Mouse (Mus musculus) stomach, embryonic 15.5 days (tissue): Measurements from ENCODE around the gene Cep170b. TPM values are rescaled to one million over a fixed set of nuclear protein-coding genes. Genes with fewer than 3 reads are reported as not detected.

Source experiments
- ATAC-seq: fragments of 200-750 bp; cut with Nextera tagmentation; 2 replicates; pipeline ENCODE4 v1.8.0; 2017; ENCODE audit warnings: low read depth, moderate number of reproducible peaks, moderate TSS enrichment; ENCODE audit not compliant: insufficient read depth, low FRiP score
- H3K27ac ChIP-seq: fragments of 300-500 bp; sonication (generic); 2 replicates; pipeline ENCODE4 v1.5.1; 2015; ENCODE audit warnings: mild to moderate bottlenecking, inconsistent platforms
- H3K27me3 ChIP-seq: fragments of 300-500 bp; sonication (generic); replicated peaks from 2 replicates; pipeline ENCODE4 v1.6.1; 2015; ENCODE audit warnings: inconsistent platforms
- H3K36me3 ChIP-seq: fragments of 300-500 bp; sonication (generic); 2 replicates; pipeline ENCODE4 v1.6.1; 2015; ENCODE audit warnings: inconsistent platforms
- H3K4me1 ChIP-seq: fragments of 300-500 bp; sonication (generic); 2 replicates; pipeline ENCODE4 v1.6.1; 2015; ENCODE audit warnings: inconsistent platforms
- H3K4me2 ChIP-seq: fragments of 300-500 bp; sonication (generic); 2 replicates; pipeline ENCODE4 v1.6.1; 2015; ENCODE audit warnings: mild to moderate bottlenecking, inconsistent platforms
- H3K4me3 ChIP-seq: fragments of 300-500 bp; sonication (generic); replicated peaks from 2 replicates; pipeline ENCODE4 v1.5.1; 2015; ENCODE audit warnings: inconsistent platforms
- H3K9ac ChIP-seq: fragments of 300-500 bp; sonication (generic); 2 replicates; pipeline ENCODE4 v1.6.1; 2015; ENCODE audit warnings: inconsistent platforms
- H3K9me3 ChIP-seq: fragments of 300-500 bp; sonication (generic); 2 replicates; pipeline ENCODE4 v1.6.1; 2016; ENCODE audit warnings: inconsistent platforms
- WGBS: fragments of 180-500 bp; shearing (Covaris S2); methylation state at CpG from one replicate; pipeline ENCODE4 v1.1.7; 2015; 5-methylcytosine and 5-hydroxymethylcytosine counted together
- polyA plus RNA-seq: library from polyadenylated mRNA; unstranded; fragments of >200 nt; fragmentation: Nextera tagmentation; extraction: Ambion mirVana; gene quantifications from 2 replicates; pipeline ENCODE4 v1.2.1, GENCODE M21; 2015

Cep170b gene
- polyA plus RNA-seq, 1 experiment from 2014 or later = 24.3 TPM

GRCm38 (mm10) chr12:112713984-112714383 lies 6.3 kb upstream of the Cep170b start:
- Histone ChIP-seq H3K4me1 (peaks cover 3% of the 10 kb centered on the region; the same call in 1 of the 2 replicates), H3K36me3 (no peaks in the 10 kb centered on the region), H3K27ac (no peak overlapping the region), H3K9me3 (no peaks in the 10 kb centered on the region), H3K27me3 (no peaks in the 10 kb centered on the region), H3K4me3 (no peak overlapping the region), H3K9ac (no peak overlapping the region), H3K4me2 (no peak overlapping the region)
- no peak for ATAC-seq
- 46% methylated on average over 3 of the region's 3 CpGs for WGBS

GRCm38 (mm10) chr12:112717140-112717539 lies 3.1 kb upstream of the Cep170b start:
- Histone ChIP-seq H3K27me3 (no peaks in the 10 kb centered on the region), H3K4me3 (no peak overlapping the region), H3K27ac (no peak overlapping the region), H3K36me3 (no peaks in the 10 kb centered on the region), H3K9me3 (no peaks in the 10 kb centered on the region), H3K4me2 (no peak overlapping the region), H3K4me1 (peaks cover 3% of the 10 kb centered on the region; the same call in 1 of the 2 replicates), H3K9ac (no peak overlapping the region)
- ATAC-seq = no peak
- 27% methylated on average over 7 of the region's 7 CpGs for WGBS

GRCm38 (mm10) chr12:112718995-112719394 lies 1.3 kb upstream of the Cep170b start:
- H3K9ac ChIP-seq = no peak overlapping the region
- no peak overlapping the region for H3K4me2 ChIP-seq
- no peaks in the 10 kb centered on the region for H3K36me3 ChIP-seq
- H3K27me3 ChIP-seq = no peaks in the 10 kb centered on the region
- 60% methylated on average over 5 of the region's 5 CpGs for WGBS
- no peaks in the 10 kb centered on the region for H3K9me3 ChIP-seq
- no peak overlapping the region for H3K4me3 ChIP-seq
- peaks cover 14% of the 10 kb centered on the region for H3K4me1 ChIP-seq
- no peak for ATAC-seq
- no peak overlapping the region for H3K27ac ChIP-seq

GRCm38 (mm10) chr12:112720890-112721423 lies 702 bp downstream of the Cep170b start:
- Histone ChIP-seq H3K36me3 (no peaks in the 10 kb centered on the region), H3K9ac (no peak overlapping the region), H3K27me3 (no peaks in the 10 kb centered on the region), H3K9me3 (no peaks in the 10 kb centered on the region), H3K4me1 (peaks cover 18% of the 10 kb centered on the region), H3K27ac (peak overlapping the region; percentile 95), H3K4me3 (peak overlapping the region; percentile 88), H3K4me2 (peak overlapping the region; percentile 94)
- WGBS = 41% methylated on average over 12 of the region's 12 CpGs
- no peak for ATAC-seq

GRCm38 (mm10) chr12:112721424-112722239 lies 1.4 kb downstream of the Cep170b start:
- WGBS = 6% methylated on average over 49 of the region's 69 CpGs
- Histone ChIP-seq H3K27me3 (no peaks in the 10 kb centered on the region), H3K4me1 (peaks cover 19% of the 10 kb centered on the region), H3K4me3 (peak overlapping the region; percentile 88), H3K4me2 (peak overlapping the region; percentile 94), H3K36me3 (no peaks in the 10 kb centered on the region), H3K27ac (peak overlapping the region; percentile 95), H3K9me3 (no peaks in the 10 kb centered on the region), H3K9ac (peak overlapping the region; percentile 76)
- peak; percentile 70 for ATAC-seq

GRCm38 (mm10) chr12:112722240-112723027 lies 2.2 kb downstream of the Cep170b start:
- Histone ChIP-seq H3K27ac (peak overlapping the region; percentile 87), H3K9ac (peak overlapping the region; percentile 76), H3K9me3 (no peaks in the 10 kb centered on the region), H3K4me1 (peaks cover 20% of the 10 kb centered on the region), H3K4me2 (peak overlapping the region; percentile 94), H3K27me3 (no peaks in the 10 kb centered on the region), H3K4me3 (peak overlapping the region; percentile 88), H3K36me3 (no peaks in the 10 kb centered on the region)
- peak; percentile 57 for ATAC-seq
- under 1% methylated on average over 59 of the region's 75 CpGs for WGBS

- H3K36me3 ChIP-seq = no peaks in the 10 kb centered on the region
- H3K27ac ChIP-seq = peak overlapping the region; percentile 87
- H3K27me3 ChIP-seq = no peaks in the 10 kb centered on the region
- H3K4me2 ChIP-seq = peak overlapping the region; percentile 94
- peak overlapping the region; percentile 76 for H3K9ac ChIP-seq
- peaks cover 20% of the 10 kb centered on the region for H3K4me1 ChIP-seq
- H3K9me3 ChIP-seq = no peaks in the 10 kb centered on the region
- WGBS = 7% methylated on average over 5 of the region's 5 CpGs
- ATAC-seq = no peak
- peak overlapping the region; percentile 88 for H3K4me3 ChIP-seq
These were observed 2.7 kb downstream of the Cep170b start for GRCm38 (mm10) chr12:112723028-112723330.

- H3K9ac ChIP-seq = no peak overlapping the region
- ATAC-seq = no peak
- peak overlapping the region; percentile 88 for H3K4me3 ChIP-seq
- H3K27me3 ChIP-seq = no peaks in the 10 kb centered on the region
- H3K27ac ChIP-seq = no peak overlapping the region
- no peaks in the 10 kb centered on the region for H3K9me3 ChIP-seq
- 83% methylated on average over 6 of the region's 6 CpGs for WGBS
- peaks cover 20% of the 10 kb centered on the region for H3K4me1 ChIP-seq
- H3K4me2 ChIP-seq = peak overlapping the region; percentile 94
- H3K36me3 ChIP-seq = no peaks in the 10 kb centered on the region
These were observed 3.2 kb downstream of the Cep170b start for GRCm38 (mm10) chr12:112723445-112723844.

- Histone ChIP-seq H3K4me2 (peak overlapping the region; percentile 94; the same call in 1 of the 2 replicates), H3K9me3 (no peaks in the 10 kb centered on the region), H3K4me1 (peaks cover 20% of the 10 kb centered on the region), H3K4me3 (0 out of 2 replicates have a peak overlapping the region, but pooled peaks have one; percentile 5), H3K36me3 (no peaks in the 10 kb centered on the region), H3K27me3 (no peaks in the 10 kb centered on the region), H3K9ac (no peak overlapping the region), H3K27ac (no peak overlapping the region)
- ATAC-seq = no peak
- 76% methylated on average over 11 of the region's 11 CpGs for WGBS
These were observed 4.0 kb downstream of the Cep170b start for GRCm38 (mm10) chr12:112724077-112724805.

- H3K36me3 ChIP-seq = peaks cover 17% of the 10 kb centered on the region; the same call in 1 of the 2 replicates
- no peak for ATAC-seq
- H3K4me1 ChIP-seq = peaks cover 30% of the 10 kb centered on the region
- WGBS = 66% methylated on average over 8 of the region's 8 CpGs
- H3K4me2 ChIP-seq = no peak overlapping the region
- no peaks in the 10 kb centered on the region for H3K27me3 ChIP-seq
- no peaks in the 10 kb centered on the region for H3K9me3 ChIP-seq
- no peak overlapping the region for H3K9ac ChIP-seq
- H3K27ac ChIP-seq = no peak overlapping the region
- H3K4me3 ChIP-seq = no peak overlapping the region
These were observed 7.5 kb downstream of the Cep170b start for GRCm38 (mm10) chr12:112727801-112728200.

GRCm38 (mm10) chr12:112730808-112731207 lies 10.6 kb downstream of the Cep170b start:
- peak; percentile 3; the same call in 1 of the 2 replicates for ATAC-seq
- Histone ChIP-seq H3K9ac (no peak overlapping the region), H3K27ac (no peak overlapping the region; the same call in 1 of the 2 replicates), H3K27me3 (no peaks in the 10 kb centered on the region), H3K36me3 (peaks cover 36% of the 10 kb centered on the region), H3K4me2 (no peak overlapping the region), H3K9me3 (no peaks in the 10 kb centered on the region), H3K4me3 (no peak overlapping the region), H3K4me1 (peaks cover 12% of the 10 kb centered on the region)
- WGBS = 72% methylated on average over 14 of the region's 14 CpGs
